Mouse (Mus musculus): ENCODE results near the gene Etnk2.

DNA sequence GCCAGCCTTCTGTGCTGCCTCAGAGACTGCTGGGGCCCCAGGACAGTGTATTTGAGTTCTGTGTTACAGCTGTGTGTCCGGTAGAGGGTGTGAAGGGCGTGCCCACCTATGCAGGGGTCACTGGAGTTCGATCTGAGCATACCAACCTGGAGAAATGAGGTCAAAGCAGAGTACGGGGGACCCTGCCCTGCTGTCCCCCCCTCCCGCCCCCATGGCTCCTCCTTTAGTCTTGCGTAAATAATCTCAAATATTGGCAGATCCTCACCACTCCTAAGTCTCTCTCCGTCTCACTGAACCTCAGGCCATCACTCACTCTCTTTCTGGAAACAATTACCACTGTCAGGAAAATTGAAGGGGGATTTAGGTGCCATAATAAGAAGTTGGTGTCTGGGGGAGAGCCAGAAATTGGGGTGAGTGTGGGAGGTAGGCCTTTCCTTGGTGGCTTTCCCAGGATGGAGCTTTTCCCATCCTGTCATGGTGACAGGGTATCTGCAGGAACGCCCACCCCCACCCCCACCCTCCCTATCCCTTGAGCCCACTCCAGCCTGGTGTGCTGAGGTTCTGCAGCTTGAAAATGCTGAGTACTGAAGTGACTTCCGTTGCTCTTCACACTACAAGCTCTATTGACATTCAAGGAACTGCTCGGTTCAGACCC lies 3.7 kb downstream of the Etnk2 start:
- no peak for TF ChIP-seq POLR2A (IDR thresholded peaks at IDR 0.05; ENCODE audit: low read depth, low read length)
- no peak for TF ChIP-seq CTCF (IDR thresholded peaks at IDR 0.05; ENCODE audit: borderline replicate concordance, insufficient read depth, low read length)
